Mouse (Mus musculus) cortical plate, adult 2 months (tissue): ENCODE measurements around the gene Atp2a1. TPM values are rescaled to one million over a fixed set of nuclear protein-coding genes. Genes with fewer than 3 reads are reported as not detected.

Experiments
- H3K27ac ChIP-seq: fragments of 200-500 bp; 2 replicates; pipeline ENCODE4 v1.5.1; 2012; ENCODE audit warnings: low read length, control low read depth, inconsistent platforms; ENCODE audit not compliant: insufficient read depth
- H3K4me1 ChIP-seq: fragments of 200-500 bp; 2 replicates; pipeline ENCODE4 v1.6.1; 2011; ENCODE audit warnings: low read length; ENCODE audit not compliant: control insufficient read depth, insufficient read depth
- H3K4me3 ChIP-seq: fragments of 200-500 bp; 2 replicates; pipeline ENCODE4 v1.5.1; 2011; ENCODE audit warnings: mild to moderate bottlenecking, low read length, control low read depth; ENCODE audit not compliant: insufficient read depth
- CTCF ChIP-seq: fragments of 200-500 bp; IDR thresholded peaks from 2 replicates; pipeline ENCODE4 v1.5.1; 2011; ENCODE audit warnings: mild to moderate bottlenecking, control low read depth, low read length; ENCODE audit not compliant: insufficient read depth; ENCODE audit errors: extremely low read depth
- POLR2A ChIP-seq: fragments of 200-500 bp; IDR thresholded peaks from 2 replicates; pipeline ENCODE4 v1.6.1; 2011; ENCODE audit warnings: mild to moderate bottlenecking, low read length, control low read depth; ENCODE audit not compliant: insufficient read depth; ENCODE audit errors: extremely low read depth
- polyA plus RNA-seq: library from polyadenylated mRNA; depleted of rRNA; stranded (reverse); fragments of >200 nt; gene quantifications from 2 replicates; pipeline ENCODE4 v1.2.3, GENCODE M21; 2012

Atp2a1 gene
- polyA plus RNA-seq, 1 experiment: 0.52 TPM

DNA sequence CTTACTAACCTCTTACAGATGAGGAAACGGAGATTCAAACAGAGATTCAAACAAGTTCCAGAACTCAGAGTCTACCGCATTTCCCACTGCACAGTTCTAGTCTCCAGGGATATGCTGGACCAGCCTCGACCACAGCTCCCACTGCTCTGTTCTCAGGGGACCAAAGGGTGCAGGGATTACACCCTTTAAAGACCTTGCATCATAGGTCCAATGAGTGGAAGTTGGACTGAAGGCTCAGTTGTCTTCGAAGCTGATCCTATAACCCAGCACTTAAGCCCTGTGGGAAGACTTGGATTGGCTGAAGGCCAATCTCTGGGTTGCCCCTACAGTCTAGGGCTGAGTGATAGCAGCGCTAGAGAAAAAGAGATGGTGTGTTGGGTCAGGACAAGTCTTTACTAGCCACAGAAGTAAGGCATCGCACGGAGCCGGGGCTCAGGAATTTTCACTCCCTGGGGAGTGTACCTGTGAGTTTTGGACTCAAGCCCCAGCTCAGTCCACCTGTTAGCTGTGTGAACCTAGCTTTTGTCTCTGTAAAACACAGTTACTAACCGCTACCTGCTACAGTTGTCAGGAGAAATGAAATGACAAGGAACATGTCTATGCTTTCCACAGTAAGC is 10.7 kb upstream of the Atp2a1 start:
- no peak for TF ChIP-seq CTCF
- TF ChIP-seq POLR2A: no peak
- peak overlapping the region; percentile 75 for H3K4me3 ChIP-seq
- no peak overlapping the region for H3K27ac ChIP-seq

GRCm38 (mm10) chr7:126472713-126473112 is 9.8 kb upstream of the Atp2a1 start:
- no peak overlapping the region for H3K4me3 ChIP-seq
- TF ChIP-seq CTCF (no peak), POLR2A (no peak)
- H3K4me1 ChIP-seq: no peaks in the 10 kb centered on the region
- no peak overlapping the region for H3K27ac ChIP-seq

More for the DNA sequence above, 10.7 kb upstream of the Atp2a1 start:
- no peaks in the 10 kb centered on the region for H3K4me1 ChIP-seq

- H3K27ac ChIP-seq: no peak overlapping the region
- no peak overlapping the region for H3K4me3 ChIP-seq
- no peaks in the 10 kb centered on the region for H3K4me1 ChIP-seq
- TF ChIP-seq POLR2A: no peak
- no peak for TF ChIP-seq CTCF
These were observed 9.4 kb upstream of the Atp2a1 start for GRCm38 (mm10) chr7:126472306-126472705.

- Histone ChIP-seq H3K4me1 (no peaks in the 10 kb centered on the region), H3K4me3 (no peak overlapping the region), H3K27ac (no peak overlapping the region)
- no peak for TF ChIP-seq CTCF
- no peak for TF ChIP-seq POLR2A
These were observed 8.9 kb upstream of the Atp2a1 start for GRCm38 (mm10) chr7:126471853-126472252.

GRCm38 (mm10) chr7:126471361-126471760 is 8.5 kb upstream of the Atp2a1 start:
- Histone ChIP-seq H3K4me3 (no peak overlapping the region), H3K4me1 (no peaks in the 10 kb centered on the region), H3K27ac (no peak overlapping the region)
- TF ChIP-seq POLR2A (no peak), CTCF (no peak)

DNA sequence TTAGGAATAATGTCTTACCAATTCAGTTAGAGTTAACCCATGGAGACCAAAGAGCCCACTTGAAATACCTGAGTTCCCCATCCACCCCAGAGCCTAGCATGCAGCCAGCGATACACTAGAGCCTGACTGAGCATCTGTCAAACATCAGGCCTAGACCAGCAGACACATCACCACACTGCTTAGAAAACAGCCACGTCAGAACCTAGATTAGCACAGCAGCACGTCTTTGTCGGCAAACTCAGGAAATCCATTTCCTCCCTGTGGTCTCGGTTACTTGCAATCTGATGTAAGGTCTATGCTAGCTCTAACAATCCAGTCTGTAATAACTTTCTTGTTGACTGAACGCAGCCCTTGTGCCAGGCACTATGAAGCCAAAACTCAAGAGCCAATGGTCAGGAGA is 7.2 kb upstream of the Atp2a1 start:
- Histone ChIP-seq H3K4me3 (no peak overlapping the region), H3K4me1 (no peaks in the 10 kb centered on the region), H3K27ac (no peak overlapping the region)
- TF ChIP-seq CTCF (no peak), POLR2A (no peak)

DNA sequence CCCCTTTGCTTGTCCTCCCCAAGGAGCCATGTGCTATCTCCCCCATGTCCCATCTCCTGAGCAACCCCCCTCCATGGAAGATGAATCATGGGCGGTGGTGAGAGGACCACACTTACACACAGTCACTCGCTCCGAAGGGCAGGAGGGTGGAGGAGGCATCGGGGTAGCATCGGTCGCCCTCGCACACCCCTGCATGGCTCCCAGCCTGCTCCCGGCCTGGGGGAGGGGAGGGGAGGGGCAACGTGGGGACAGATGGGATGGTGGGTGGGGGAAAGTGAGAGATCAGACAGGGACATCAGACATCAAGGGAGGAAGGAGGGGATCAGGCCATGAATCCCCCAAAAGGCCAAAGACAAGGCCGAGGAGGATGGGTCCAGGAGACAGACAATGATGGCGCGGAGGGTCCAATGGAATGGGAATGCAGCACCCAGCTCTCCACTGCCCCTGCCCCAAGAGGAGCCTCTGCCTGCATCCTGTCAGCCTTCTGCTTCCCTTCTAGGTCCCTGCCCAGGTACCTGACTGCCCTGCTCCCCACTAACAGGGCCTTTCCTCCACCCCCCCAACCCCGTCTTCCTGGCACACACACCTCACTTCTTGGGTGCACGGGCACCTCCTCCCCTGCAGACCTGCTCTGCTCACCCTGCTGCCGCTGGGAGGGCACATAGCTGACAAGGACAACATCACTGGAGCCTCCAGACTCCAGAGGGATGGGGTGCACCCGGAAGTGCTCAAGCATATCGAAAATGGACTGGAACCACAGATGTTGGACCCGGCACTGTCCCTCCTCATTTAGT is 5.1 kb upstream of the Atp2a1 start:
- no peak overlapping the region for H3K4me3 ChIP-seq
- TF ChIP-seq POLR2A (no peak), CTCF (no peak)
- no peak overlapping the region for H3K27ac ChIP-seq
- H3K4me1 ChIP-seq: no peaks in the 10 kb centered on the region

GRCm38 (mm10) chr7:126467271-126467670 is 4.4 kb upstream of the Atp2a1 start:
- TF ChIP-seq CTCF: peak; percentile 37; the same call in 1 of the 2 replicates
- TF ChIP-seq POLR2A: no peak
- no peaks in the 10 kb centered on the region for H3K4me1 ChIP-seq
- no peak overlapping the region for H3K4me3 ChIP-seq
- no peak overlapping the region for H3K27ac ChIP-seq

- TF ChIP-seq CTCF: no peak
- no peak for TF ChIP-seq POLR2A
- no peak overlapping the region for H3K4me3 ChIP-seq
- H3K27ac ChIP-seq: no peak overlapping the region
- no peaks in the 10 kb centered on the region for H3K4me1 ChIP-seq
These were observed 3.8 kb upstream of the Atp2a1 start for GRCm38 (mm10) chr7:126466707-126467106.

GRCm38 (mm10) chr7:126466116-126466515 is 3.2 kb upstream of the Atp2a1 start:
- H3K27ac ChIP-seq: no peak overlapping the region
- no peaks in the 10 kb centered on the region for H3K4me1 ChIP-seq
- H3K4me3 ChIP-seq: no peak overlapping the region
- TF ChIP-seq CTCF (no peak), POLR2A (no peak)
